Mouse (Mus musculus): ENCODE data around the gene Golph3.
"Not testable (repeated sequence)": the region's sequence is repeated elsewhere in the genome, so short reads cannot be mapped to it uniquely, and the experiment has no call there.

Gene Golph3

DNA sequence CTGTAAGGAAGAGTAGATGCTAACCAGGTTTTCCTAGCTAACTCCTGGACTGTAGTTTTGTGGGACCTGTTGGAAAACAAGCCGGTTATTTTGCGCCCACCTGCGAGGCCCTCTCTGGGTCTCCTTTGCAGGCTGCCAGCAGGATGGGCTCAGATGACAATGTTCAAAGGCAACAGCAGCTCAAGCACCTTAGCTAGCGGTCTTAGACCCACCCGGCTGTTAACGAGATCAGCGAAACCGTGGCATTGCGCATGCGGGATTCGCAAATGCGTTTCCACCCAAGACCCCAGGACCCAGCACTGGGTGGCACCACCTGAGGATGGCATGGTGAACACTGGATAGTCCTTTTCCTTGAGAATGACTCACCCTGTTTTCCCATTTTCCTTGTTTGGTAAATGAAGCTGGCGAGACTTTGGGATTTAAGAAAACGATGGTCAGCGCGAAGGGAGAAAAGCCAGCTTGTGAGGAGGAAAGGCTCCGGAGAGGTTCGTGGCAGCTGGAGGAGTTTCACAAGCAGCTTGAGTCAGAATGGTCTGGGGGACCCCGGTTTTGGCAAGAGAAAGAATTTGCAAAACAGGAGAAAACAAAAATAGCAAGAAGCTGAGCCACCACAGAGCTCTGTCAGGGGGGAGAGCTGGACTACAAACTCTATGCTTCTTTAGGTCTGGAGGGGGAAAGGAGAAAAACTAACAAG lies 39.4 kb downstream of the Golph3 start:
- no peak for DNase-seq

GRCm38 (mm10) chr15:12362001-12362700 lies 40.9 kb downstream of the Golph3 start:
- DNase-seq, result no peak

DNA sequence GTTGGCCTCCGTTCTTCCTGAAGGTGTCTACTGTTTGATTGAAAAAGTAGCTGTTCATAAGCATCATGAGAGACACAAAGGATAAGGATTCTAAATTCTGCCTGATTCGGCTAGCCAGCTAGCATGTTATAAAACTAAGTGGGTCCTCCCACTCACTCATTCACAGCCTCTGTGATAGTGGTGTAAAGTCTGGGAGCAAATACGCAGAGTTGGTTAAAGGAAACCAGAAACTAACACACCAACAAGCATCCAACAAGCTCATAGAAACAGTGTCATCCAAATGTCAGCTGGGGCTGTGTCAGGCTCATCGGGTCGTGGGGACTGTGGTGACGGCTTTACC lies 41.4 kb downstream of the Golph3 start:
- no peak for DNase-seq

- no peak for DNase-seq
Observed at GRCm38 (mm10) chr15:12364096-12364495, 42.8 kb downstream of the Golph3 start.

- peak in 1 of 2 experiments; percentile 15 for DNase-seq
Observed at GRCm38 (mm10) chr15:12365416-12366071, 44.3 kb downstream of the Golph3 start.

DNA sequence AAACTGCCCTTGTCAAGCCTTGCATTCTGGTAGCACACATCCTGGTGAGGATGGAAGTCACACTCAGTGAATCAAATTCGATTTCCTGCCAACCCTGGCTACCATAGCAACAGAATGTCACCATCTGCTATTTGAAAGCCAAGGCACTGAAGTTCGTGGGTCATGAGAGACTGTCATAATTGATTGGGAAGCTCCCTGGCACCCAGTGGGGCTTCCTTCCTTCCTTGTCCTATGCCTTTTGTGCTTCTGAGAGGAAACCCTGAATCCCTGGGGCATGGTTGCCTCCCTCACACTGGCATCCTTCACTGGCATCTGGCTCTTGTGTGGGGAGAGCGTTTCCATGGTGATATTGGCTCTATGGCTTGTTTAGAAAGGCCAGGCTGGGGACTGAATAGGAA lies 44.8 kb downstream of the Golph3 start:
- peak; percentile 81 for DNase-seq

DNA sequence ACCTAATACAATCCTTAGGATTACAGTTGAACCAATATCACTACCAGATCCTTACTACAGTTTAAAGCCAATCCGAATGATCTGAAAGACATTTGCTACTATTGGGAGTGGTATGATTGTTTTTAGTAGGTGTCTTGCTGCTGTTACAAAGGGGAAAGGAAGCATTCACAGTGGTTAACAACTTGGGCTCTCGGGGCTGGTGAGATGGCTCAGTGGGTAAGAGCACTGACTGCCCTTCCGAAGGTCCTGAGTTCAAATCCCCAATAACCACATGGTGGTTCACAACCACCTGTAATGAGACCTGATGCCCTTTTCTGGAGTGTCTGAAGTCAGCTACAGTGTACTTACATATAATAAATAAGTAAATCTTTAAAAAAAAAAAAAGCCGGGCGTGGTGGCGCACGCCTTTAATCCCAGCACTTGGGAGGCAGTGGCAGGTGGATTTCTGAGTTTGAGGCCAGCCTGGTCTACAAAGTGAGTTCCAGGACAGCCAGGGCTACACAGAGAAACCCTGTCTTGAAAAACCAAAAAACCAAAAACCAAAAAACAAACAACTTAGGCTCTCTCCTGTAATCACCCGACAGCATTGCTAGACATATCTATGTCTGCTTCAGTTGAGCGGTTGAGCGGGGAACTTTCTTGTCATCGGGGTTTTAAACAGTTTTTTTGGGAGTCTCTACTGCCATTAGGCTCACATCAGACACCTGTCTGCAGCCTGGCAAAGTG lies 45.5 kb downstream of the Golph3 start:
- not testable (repeated sequence) for DNase-seq

- DNase-seq, result no peak
Observed at GRCm38 (mm10) chr15:12367306-12368080, 46.2 kb downstream of the Golph3 start.

DNA sequence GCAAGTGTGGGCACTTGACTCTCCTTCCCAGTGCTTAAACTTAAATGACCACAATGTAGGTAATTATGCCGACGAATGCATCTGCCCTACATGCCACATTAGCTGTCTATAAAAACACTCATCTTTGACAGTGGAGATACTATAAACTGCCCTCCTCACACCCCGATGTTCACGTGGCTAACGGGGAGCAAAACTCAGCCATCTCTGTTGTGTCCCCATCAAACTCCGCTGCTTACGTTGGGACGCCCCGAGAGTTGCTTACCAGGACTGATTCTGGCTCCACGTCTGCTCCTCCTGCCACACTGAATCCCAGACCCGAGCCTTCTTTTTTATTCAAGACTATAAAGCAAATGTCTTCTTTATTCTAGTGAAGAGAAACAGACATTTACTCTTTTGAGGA lies 47.1 kb downstream of the Golph3 start:
- DNase-seq, result no peak

- no peak for DNase-seq
Observed at GRCm38 (mm10) chr15:12368850-12369249, 47.6 kb downstream of the Golph3 start.

DNA sequence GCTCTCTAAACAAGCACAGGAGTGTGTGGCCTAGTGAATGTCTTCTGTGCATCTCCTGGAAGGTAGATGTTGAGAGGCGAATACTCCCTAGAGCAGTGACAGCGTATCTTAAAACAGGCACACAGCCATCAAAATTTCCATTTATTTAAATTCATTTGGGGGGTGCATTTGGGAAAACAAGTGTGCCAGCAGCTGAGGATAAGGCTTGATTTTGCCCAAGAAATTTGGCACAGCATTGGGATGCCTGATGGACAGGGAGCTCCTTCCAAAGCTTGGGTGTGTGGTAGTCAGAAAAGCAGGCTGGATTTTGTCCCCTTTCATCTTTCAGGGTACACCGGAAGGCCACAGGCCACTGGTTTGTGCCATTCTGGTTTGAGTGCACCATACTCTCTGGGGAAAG lies 48.8 kb downstream of the Golph3 start:
- DNase-seq, result no peak

GRCm38 (mm10) chr15:12371183-12371582 lies 49.9 kb downstream of the Golph3 start:
- DNase-seq, result peak; percentile 85 to 86

- peak in 1 of 2 experiments; percentile 35 for DNase-seq
Observed at GRCm38 (mm10) chr15:12373496-12373895, 52.2 kb downstream of the Golph3 start.

DNA sequence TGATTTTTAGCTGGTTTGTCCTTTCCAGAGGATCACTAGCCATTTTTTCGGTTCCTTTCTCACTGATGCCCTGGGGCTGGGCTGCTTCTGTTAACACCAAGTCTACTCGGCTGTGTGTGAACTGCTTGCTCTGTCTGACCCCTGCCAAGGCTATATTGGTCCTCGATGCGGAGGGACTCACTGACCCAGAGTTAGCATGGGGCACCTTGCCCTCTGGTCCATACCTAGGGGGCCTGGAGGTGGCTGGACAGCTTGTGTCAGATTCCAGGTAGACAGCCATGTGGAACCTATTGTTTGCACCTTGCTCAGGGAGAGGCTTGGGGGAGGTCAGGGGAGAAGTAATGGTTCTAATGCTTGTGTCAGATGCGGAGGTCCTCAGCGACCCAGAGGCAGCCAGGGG lies 52.7 kb downstream of the Golph3 start:
- DNase-seq, result no peak

DNA sequence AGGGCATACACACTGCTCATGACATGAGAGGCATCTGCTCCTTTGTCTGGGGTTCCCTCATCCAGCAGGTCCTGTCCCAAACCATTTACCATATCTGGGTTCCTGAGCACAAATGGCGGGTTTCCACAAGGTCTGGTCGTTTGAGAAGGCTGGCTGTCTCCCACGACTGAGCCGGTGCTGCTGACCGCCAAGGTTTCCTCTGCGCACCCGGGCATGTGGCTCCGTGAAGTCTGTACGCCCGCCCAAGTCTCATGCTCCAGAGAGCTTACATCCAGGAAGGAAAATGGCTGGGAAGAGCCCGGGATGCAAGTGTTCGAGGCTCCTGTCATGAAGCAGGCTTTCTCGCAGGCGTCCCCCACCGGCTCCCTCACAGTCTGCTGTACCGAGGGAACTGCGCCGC lies 53.7 kb downstream of the Golph3 start:
- no peak for DNase-seq

DNA sequence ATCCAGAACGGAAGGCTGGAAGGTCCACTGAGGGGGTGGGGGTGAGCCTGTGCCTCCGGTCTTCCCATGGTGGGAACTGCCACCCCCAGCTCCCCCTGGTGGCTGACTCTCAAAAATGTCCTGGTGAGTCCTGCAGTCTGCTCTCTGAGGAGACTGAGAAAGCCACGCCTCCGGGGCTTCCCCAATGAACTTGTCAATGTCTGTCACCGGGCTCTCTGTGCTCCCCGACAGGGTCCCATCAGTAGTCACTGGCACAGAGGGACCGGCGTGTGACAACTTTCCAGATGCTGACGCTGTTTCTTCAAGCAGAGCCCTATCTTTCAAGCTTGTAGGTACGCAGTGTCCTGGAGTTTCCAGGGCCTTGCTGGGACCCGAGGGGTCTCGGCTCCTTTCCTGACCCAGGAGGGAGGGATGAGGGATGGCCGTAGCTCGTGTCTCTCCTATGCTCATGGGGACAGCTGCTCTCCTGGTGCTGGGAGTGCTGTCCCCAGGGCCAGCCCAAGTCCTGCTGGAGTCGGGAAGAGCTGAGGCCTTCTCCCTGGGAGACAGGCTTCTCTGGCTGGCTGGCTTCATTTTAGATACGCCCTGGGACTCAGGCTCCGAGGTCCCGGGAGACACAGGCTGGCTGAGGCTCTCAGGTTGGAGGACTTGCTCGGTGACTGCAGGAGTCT lies 54.5 kb downstream of the Golph3 start:
- DNase-seq, result peak; percentile 73 to 81

DNA sequence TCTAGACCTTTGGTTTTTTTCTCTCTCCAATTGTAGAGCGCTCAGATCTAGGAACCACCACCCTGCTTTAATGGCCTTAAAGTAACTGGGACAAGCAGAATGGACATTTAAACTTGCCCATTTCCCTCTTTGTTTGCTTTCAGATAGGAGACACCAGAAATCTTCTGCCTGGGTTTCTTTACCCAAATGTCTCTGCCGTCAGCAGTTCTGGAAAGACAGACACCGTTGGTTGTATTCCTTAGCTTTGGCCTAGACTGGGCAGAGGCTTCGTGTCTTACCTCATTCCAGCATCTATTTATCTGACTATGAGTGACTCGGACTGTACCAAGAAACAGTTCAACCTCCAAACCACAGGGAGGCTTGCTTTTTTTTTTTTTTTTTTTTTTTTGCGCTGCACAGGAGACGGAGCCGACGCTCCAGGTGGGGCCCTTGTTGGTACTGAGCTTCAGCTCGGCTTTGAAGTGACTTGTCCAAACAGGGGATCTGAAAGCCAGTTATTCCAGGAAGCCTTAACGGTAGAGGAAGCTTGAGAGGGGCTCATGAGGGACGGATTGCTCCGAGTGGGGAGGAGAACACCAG lies 55.3 kb downstream of the Golph3 start:
- no peak for DNase-seq

- no peak for DNase-seq
Observed at GRCm38 (mm10) chr15:12377800-12378199, 56.5 kb downstream of the Golph3 start.

- DNase-seq, result no peak
Observed at GRCm38 (mm10) chr15:12380057-12380456, 58.8 kb downstream of the Golph3 start.

GRCm38 (mm10) chr15:12380548-12380947 lies 59.3 kb downstream of the Golph3 start:
- DNase-seq, result peak in 1 of 2 experiments; percentile 40

DNA sequence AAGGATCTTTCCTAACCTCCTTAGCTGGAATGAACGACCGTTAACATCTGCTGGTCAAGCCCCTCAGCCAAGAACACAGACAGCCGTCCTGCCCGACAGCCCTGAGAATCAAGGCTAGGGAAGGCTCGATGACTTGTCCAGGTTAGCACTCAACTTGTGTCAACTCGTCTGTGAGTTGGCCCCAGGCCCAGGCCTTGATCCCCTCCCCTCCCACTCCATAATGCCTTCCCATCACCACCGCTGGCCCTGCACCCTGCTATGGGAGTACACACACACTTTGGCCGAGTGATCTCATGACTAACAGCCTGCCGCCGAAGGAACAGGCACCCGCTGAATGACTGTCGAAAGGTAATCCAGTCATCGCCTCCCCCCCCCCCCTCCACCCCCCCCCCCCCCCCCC lies 63.4 kb downstream of the Golph3 start:
- DNase-seq, result no peak
